Mouse (Mus musculus) activated CD4-positive, CD25-positive, alpha-beta regulatory T cell (primary cell): ENCODE results near the gene Sass6. TPM values are rescaled to one million over a fixed set of nuclear protein-coding genes. Genes with fewer than 3 reads are reported as not detected.

ENCODE experiments used
- polyA plus RNA-seq, 2 experiments: library from polyadenylated mRNA; unstranded; fragments of 100-300 nt; shearing (Covaris generic); gene quantifications; one replicate each; pipeline ENCODE4 v1.2.1; 2017

Sass6 gene
- polyA plus RNA-seq, result 10 to 100 TPM in 1 of 2 experiments, 1 to 10 TPM in 1; 6.6 to 13.1 TPM

DNA sequence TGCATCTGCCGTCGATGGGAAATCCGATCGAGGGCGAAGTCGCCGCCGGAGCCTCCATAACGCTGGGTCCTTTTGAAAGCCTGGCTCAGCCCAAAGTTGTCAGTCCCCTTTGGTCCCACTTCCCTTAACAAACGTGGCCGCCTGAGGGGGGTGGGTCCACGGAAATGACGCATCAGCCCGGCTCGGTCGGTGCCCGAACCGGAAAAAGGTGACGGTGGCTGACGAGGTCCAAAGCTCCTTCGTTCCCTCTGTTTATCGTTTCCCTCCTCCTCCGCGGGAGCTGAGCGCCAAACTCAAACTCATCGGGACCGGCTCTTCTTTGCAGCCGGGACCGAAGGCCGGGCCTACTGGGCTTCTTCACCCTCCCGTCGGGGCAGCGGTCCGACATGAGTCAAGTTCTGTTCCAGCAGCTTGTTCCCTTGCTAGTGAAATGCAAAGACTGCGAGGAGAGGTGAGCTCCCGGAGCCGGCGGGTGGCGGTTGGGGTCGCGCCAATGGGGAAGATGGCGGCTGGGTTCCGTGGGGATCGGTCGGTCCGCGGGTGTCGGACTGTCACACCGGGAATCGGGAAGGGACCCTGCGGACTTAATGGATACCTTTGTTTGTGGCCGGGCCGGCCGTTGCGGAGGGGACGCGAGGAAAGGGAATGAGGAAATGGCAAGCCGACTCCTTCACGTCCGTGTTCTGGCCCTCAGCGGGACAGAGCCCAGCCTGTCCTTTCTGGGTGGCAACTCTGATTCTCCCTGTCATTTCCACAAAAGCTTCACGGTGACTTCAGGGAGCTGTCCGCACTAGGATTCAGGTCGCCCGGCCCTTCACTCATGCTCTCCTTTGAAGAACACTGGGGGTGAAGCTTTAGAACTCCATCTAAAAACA, at the start of gene Sass6:
Gene Sass6 (plus strand): TSS at position 255 of the 875 bp plus-strand sequence.

DNA sequence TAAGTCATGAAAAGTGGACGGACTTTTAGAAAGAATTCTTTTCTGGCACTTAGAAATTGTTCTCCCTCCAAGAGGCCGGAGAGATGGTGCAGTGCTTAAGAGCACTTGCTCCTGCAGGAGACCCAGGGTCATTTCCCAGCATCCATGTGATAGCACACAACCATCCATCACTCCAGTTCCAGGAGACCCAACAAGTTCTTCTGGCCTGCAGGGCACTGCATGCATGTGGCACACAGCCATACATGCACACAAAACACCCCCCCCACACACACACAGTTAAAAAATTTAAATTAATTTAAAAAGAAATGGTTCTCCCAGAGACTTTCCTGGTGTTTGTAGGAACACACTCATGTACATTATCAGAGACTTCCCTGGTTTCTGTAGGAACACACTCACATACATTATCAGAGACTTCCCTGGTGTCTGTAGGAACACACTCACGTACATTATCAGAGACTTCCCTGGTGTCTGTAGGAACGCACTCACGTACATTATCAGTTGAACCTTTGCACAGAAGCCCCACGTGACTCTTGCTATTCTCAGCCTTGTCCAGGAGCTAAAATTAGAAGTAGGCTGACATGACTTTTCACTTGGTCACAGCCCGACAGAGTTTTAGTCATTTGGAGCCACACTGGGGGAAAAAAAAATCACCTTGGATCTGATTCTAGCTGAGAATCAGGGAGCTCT, 32.2 kb upstream of the Sass6 start, which contains the start of gene Lrrc39:
Gene Lrrc39 (plus strand): TSS at position 566 of the 687 bp plus-strand sequence.

DNA sequence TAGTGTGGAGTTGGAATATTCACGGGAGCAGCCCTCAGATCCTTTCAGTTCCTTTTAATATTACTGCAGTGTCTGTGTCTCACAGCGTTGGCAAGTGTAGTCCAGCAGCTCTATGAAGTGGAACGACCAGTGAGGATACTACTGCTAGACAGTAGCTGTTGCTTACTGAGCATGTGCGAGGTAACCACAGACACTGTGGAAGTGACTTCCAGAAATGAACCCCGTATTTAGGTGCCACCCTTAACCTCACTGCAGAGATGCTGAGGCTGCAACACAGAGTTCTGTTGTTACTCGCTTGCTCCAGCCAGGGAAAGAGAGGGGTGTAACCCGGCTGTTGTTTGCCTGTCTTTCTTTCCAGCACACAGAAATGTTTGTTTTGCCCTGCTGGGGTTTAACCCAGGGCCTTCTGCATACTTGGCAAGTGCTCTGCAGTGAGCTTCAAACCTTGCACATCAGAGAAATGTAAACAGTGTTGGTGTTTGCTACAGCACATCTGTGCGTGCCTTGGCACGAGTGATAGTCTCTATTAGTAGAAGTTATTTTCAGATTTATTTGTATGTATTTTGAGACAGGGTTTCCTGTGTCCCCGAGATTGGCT, 19.6 kb downstream of the Sass6 start, which contains the start of gene Trmt13:
Gene Trmt13 (minus strand): TSS at position 293 of the 598 bp plus-strand sequence.

DNA sequence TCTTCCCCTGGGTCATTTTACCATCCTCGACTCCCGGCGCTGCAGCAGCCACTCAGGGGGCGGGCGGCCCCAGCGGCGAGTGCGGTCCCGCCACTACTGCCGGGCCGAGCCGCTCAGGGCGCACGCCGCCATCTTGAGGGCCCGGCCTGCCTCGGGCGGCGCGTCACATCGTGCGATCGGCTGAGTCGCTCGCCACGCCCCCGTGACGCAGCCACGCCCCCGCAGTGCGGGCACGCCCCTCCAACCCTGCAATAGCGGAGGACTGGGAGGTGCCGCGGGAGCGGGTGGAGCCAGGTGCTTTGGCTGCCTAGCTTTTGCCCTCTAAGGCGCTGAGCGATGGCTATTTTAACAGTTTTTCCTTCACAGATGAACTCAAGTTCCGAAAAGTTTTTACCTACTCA, 67.7 kb downstream of the Sass6 start, which contains the start of gene Mfsd14a:
Gene Mfsd14a (minus strand): TSS at position 215 of the 401 bp plus-strand sequence.

Other genes with a start within 250 kb of the Sass6 start
- 10 to 100 TPM; 24.7 to 27.3 TPM for gene Cdc14a, start 170.9 kb upstream of the Sass6 start, polyA plus RNA-seq
- gene Rtca, start 86.8 kb upstream of the Sass6 start, polyA plus RNA-seq, result 10 to 100 TPM; 34.2 to 50.2 TPM
- 10 to 100 TPM; 11.4 to 15.9 TPM for gene Dbt, start 81.9 kb upstream of the Sass6 start, polyA plus RNA-seq
- gene Lrrc39, start 32.0 kb upstream of the Sass6 start, polyA plus RNA-seq, result under 1 TPM; 0.42 to 0.79 TPM
- 10 to 100 TPM; 28.3 to 42.7 TPM for gene Trmt13, start 19.6 kb downstream of the Sass6 start, polyA plus RNA-seq
- gene Mfsd14a, start 67.7 kb downstream of the Sass6 start, polyA plus RNA-seq, result 100 to 1,000 TPM; 106 to 107 TPM
- gene Gm43191, start 86.3 kb downstream of the Sass6 start, polyA plus RNA-seq, result not detected
- 10 to 100 TPM; 22.3 to 27.0 TPM for gene Slc35a3, start 117.8 kb downstream of the Sass6 start, polyA plus RNA-seq
- gene Agl, start 213.2 kb downstream of the Sass6 start, polyA plus RNA-seq, result 1 to 10 TPM; 3.6 to 6.1 TPM